Mouse (Mus musculus) left cerebral cortex, postnatal 14 days (tissue): ENCODE results near the gene Gata1. TPM values are rescaled to one million over a fixed set of nuclear protein-coding genes. Genes with fewer than 3 reads are reported as not detected.

Source experiments
- DNase-seq, 2 experiments: peaks; one replicate each; pipeline ENCODE4 v3.0.0; 2021 to 2022; ENCODE audit warnings: low spot score in 2 of 2, mixed read lengths in 1 of 2
- intact Hi-C: fragments of 180-260 bp; cut with DNase I; formaldehyde crosslinking; loops from one replicate; pipeline ENCODE4 v1.15.1; 2025
- total RNA-seq, 2 experiments: library from RNA; stranded (reverse); gene quantifications; 2 replicates each; pipeline ENCODE4 v1.2.3; 2021

Gene Gata1
- total RNA-seq, 2 experiments from 2014 or later, result not detected

DNA sequence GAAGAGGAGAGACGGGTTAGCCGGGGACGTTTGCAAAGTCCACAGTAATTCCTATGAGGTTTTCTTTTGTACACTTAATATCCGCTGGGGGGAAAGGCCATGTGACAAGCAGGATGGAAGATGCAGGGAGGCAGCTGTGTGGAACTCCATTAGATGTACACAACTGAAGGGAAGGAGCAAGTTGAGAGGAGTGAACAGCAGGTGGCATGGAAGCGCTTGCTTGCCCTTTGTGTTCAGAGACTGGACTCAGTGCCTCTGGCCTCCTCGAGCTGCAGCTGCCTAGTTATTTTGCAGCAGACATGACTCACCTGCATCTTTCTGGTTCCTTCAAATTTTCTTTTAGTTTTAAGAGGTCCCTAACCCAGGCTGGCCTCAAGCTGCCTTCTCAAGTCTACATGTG is 67.4 kb downstream of the Gata1 start:
- no peak for DNase-seq
- intact Hi-C loops, result loop anchor here (5.0 kb wide), 1 partner anchor 107 kb away; the partner anchor contains the start of gene Glod5

Other genes with a start within 250 kb of the Gata1 start
- 100 to 1,000 TPM; 102 to 110 TPM for gene Praf2, start 249.6 kb downstream of the Gata1 start, total RNA-seq
- 10 to 100 TPM; 23.1 to 23.8 TPM for gene Ccdc120, start 227.2 kb downstream of the Gata1 start, total RNA-seq
- gene Tfe3, start 215.5 kb downstream of the Gata1 start, total RNA-seq, result 10 to 100 TPM; 35.9 to 37.3 TPM
- gene Gripap1, start 188.3 kb downstream of the Gata1 start, total RNA-seq, result 10 to 100 TPM; 83.3 to 92.9 TPM
- gene Kcnd1, start 155.8 kb downstream of the Gata1 start, total RNA-seq, result 1 to 10 TPM; 9.7 TPM
- gene Otud5, start 136.7 kb downstream of the Gata1 start, total RNA-seq, result 10 to 100 TPM; 61.1 to 68.2 TPM
- gene Pim2, start 99.8 kb downstream of the Gata1 start, total RNA-seq, result 10 to 100 TPM; 53.9 to 56.1 TPM
- 10 to 100 TPM; 46.3 to 56.3 TPM for gene Slc35a2, start 94.0 kb downstream of the Gata1 start, total RNA-seq
- 10 to 100 TPM; 79.9 to 80.4 TPM for gene Pqbp1, start 78.8 kb downstream of the Gata1 start, total RNA-seq
- gene Timm17b, start 78.7 kb downstream of the Gata1 start, total RNA-seq, result 10 to 100 TPM; 25.8 to 28.6 TPM
- not detected for gene Gm10491, start 70.2 kb downstream of the Gata1 start, total RNA-seq
- not detected for gene Gm10490, start 68.5 kb downstream of the Gata1 start, total RNA-seq
- gene Pcsk1n, start 58.2 kb downstream of the Gata1 start, total RNA-seq, result 100 to 1,000 TPM; 329 to 351 TPM
- not detected for gene Eras, start 49.5 kb downstream of the Gata1 start, total RNA-seq
- 10 to 100 TPM; 53.4 to 60.1 TPM for gene Hdac6, start 30.2 kb downstream of the Gata1 start, total RNA-seq
- under 1 TPM in 1 of 2 experiments, not detected in 1; 0.75 TPM for gene Glod5, start 40.4 kb upstream of the Gata1 start, total RNA-seq
- 10 to 100 TPM; 27.2 to 30.8 TPM for gene Suv39h1, start 96.7 kb upstream of the Gata1 start, total RNA-seq
- gene Was, start 112.4 kb upstream of the Gata1 start, total RNA-seq, result 1 to 10 TPM; 1.1 to 2.9 TPM
- 100 to 1,000 TPM; 216 to 236 TPM for gene Wdr13, start 154.8 kb upstream of the Gata1 start, total RNA-seq
- gene Rbm3, start 167.8 kb upstream of the Gata1 start, total RNA-seq, result 100 to 1,000 TPM; 198 to 216 TPM
- gene Tbc1d25, start 198.1 kb upstream of the Gata1 start, total RNA-seq, result 10 to 100 TPM; 15.7 to 16.3 TPM
- 10 to 100 TPM; 31.7 to 33.3 TPM for gene Ebp, start 215.4 kb upstream of the Gata1 start, total RNA-seq
- gene Porcn, start 228.5 kb upstream of the Gata1 start, total RNA-seq, result 10 to 100 TPM; 83.2 to 83.3 TPM